Mouse (Mus musculus): ENCODE measurements at regions not wholly inside any gene's neighbourhood (a gene's known extent, or its start where the extent isn't known, plus 50 kb on each side); places are given as distances from the start of the nearest gene placed in this dataset.

- Histone ChIP-seq H3K27ac (ENCODE audit: insufficient read depth, low read depth, low read length) (no peak overlapping the region), H3K4me3 (ENCODE audit: insufficient read depth, low read length) (no peak overlapping the region), H3K4me1 (ENCODE audit: control insufficient read depth, insufficient read depth, low read length) (no peaks in the 10 kb centered on the region)
- TF ChIP-seq CTCF (IDR thresholded peaks at IDR 0.05; ENCODE audit: low read depth, low read length), result no peak
- TF ChIP-seq POLR2A (IDR thresholded peaks at IDR 0.05; ENCODE audit: borderline replicate concordance, low read depth, low read length), result no peak
These were observed 168.6 kb upstream of the Far2 start for GRCm38 (mm10) chr6:147878485-147878884.

GRCm38 (mm10) chr6:147885902-147886301 is 161.2 kb upstream of the Far2 start:
- no peaks in the 10 kb centered on the region for H3K4me1 ChIP-seq (ENCODE audit: control insufficient read depth, insufficient read depth, low read length)

GRCm38 (mm10) chr6:147919697-147920096 is 127.4 kb upstream of the Far2 start:
- Histone ChIP-seq H3K27ac (ENCODE audit: insufficient read depth, low read depth, low read length) (no peak overlapping the region), H3K4me1 (ENCODE audit: control insufficient read depth, insufficient read depth, low read length) (no peaks in the 10 kb centered on the region), H3K4me3 (ENCODE audit: insufficient read depth, low read length) (no peak overlapping the region)
- no peak for TF ChIP-seq POLR2A (IDR thresholded peaks at IDR 0.05; ENCODE audit: borderline replicate concordance, low read depth, low read length)
- no peak for TF ChIP-seq CTCF (IDR thresholded peaks at IDR 0.05; ENCODE audit: low read depth, low read length)

More at GRCm38 (mm10) chr6:147885902-147886301, 161.2 kb upstream of the Far2 start:
- Histone ChIP-seq H3K27ac (ENCODE audit: insufficient read depth, low read depth, low read length) (no peak overlapping the region), H3K4me3 (ENCODE audit: insufficient read depth, low read length) (no peak overlapping the region)
- TF ChIP-seq CTCF (IDR thresholded peaks at IDR 0.05; ENCODE audit: low read depth, low read length) (no peak), POLR2A (IDR thresholded peaks at IDR 0.05; ENCODE audit: borderline replicate concordance, low read depth, low read length) (no peak)

- TF ChIP-seq CTCF (IDR thresholded peaks at IDR 0.05; ENCODE audit: low read depth, low read length) (no peak), POLR2A (IDR thresholded peaks at IDR 0.05; ENCODE audit: borderline replicate concordance, low read depth, low read length) (no peak)
- H3K4me3 ChIP-seq (ENCODE audit: insufficient read depth, low read length), result no peak overlapping the region
- H3K27ac ChIP-seq (ENCODE audit: insufficient read depth, low read depth, low read length), result no peak overlapping the region
- no peaks in the 10 kb centered on the region for H3K4me1 ChIP-seq (ENCODE audit: control insufficient read depth, insufficient read depth, low read length)
These were observed 126.0 kb upstream of the Far2 start for GRCm38 (mm10) chr6:147921091-147921490.

GRCm38 (mm10) chr6:147922506-147922905 is 124.6 kb upstream of the Far2 start:
- H3K27ac ChIP-seq (ENCODE audit: insufficient read depth, low read depth, low read length), result no peak overlapping the region
- TF ChIP-seq POLR2A (IDR thresholded peaks at IDR 0.05; ENCODE audit: borderline replicate concordance, low read depth, low read length), result no peak
- TF ChIP-seq CTCF (IDR thresholded peaks at IDR 0.05; ENCODE audit: low read depth, low read length), result no peak
- H3K4me3 ChIP-seq (ENCODE audit: insufficient read depth, low read length), result no peak overlapping the region
- no peaks in the 10 kb centered on the region for H3K4me1 ChIP-seq (ENCODE audit: control insufficient read depth, insufficient read depth, low read length)

GRCm38 (mm10) chr6:147923246-147923645 is 123.8 kb upstream of the Far2 start:
- TF ChIP-seq POLR2A (IDR thresholded peaks at IDR 0.05; ENCODE audit: borderline replicate concordance, low read depth, low read length) (no peak), CTCF (IDR thresholded peaks at IDR 0.05; ENCODE audit: low read depth, low read length) (no peak)
- Histone ChIP-seq H3K4me1 (ENCODE audit: control insufficient read depth, insufficient read depth, low read length) (no peaks in the 10 kb centered on the region), H3K27ac (ENCODE audit: insufficient read depth, low read depth, low read length) (no peak overlapping the region), H3K4me3 (ENCODE audit: insufficient read depth, low read length) (no peak overlapping the region)

GRCm38 (mm10) chr6:147928951-147929350 is 118.1 kb upstream of the Far2 start:
- no peak overlapping the region for H3K27ac ChIP-seq (ENCODE audit: insufficient read depth, low read depth, low read length)
- no peaks in the 10 kb centered on the region for H3K4me1 ChIP-seq (ENCODE audit: control insufficient read depth, insufficient read depth, low read length)
- H3K4me3 ChIP-seq (ENCODE audit: insufficient read depth, low read length), result no peak overlapping the region
- TF ChIP-seq POLR2A (IDR thresholded peaks at IDR 0.05; ENCODE audit: borderline replicate concordance, low read depth, low read length) (no peak), CTCF (IDR thresholded peaks at IDR 0.05; ENCODE audit: low read depth, low read length) (no peak)

GRCm38 (mm10) chr6:147944020-147944419 is 103.0 kb upstream of the Far2 start:
- Histone ChIP-seq H3K4me3 (ENCODE audit: insufficient read depth, low read length) (no peak overlapping the region), H3K27ac (ENCODE audit: insufficient read depth, low read depth, low read length) (no peak overlapping the region), H3K4me1 (ENCODE audit: control insufficient read depth, insufficient read depth, low read length) (no peaks in the 10 kb centered on the region)
- no peak for TF ChIP-seq POLR2A (IDR thresholded peaks at IDR 0.05; ENCODE audit: borderline replicate concordance, low read depth, low read length)

- Histone ChIP-seq H3K4me1 (ENCODE audit: control insufficient read depth, insufficient read depth, low read length) (no peaks in the 10 kb centered on the region), H3K27ac (ENCODE audit: insufficient read depth, low read depth, low read length) (no peak overlapping the region), H3K4me3 (ENCODE audit: insufficient read depth, low read length) (no peak overlapping the region)
- TF ChIP-seq CTCF (IDR thresholded peaks at IDR 0.05; ENCODE audit: low read depth, low read length), result no peak
- no peak for TF ChIP-seq POLR2A (IDR thresholded peaks at IDR 0.05; ENCODE audit: borderline replicate concordance, low read depth, low read length)
These were observed 102.0 kb upstream of the Far2 start for GRCm38 (mm10) chr6:147944940-147945676.

- H3K4me1 ChIP-seq (ENCODE audit: control insufficient read depth, insufficient read depth, low read length), result no peaks in the 10 kb centered on the region
- H3K4me3 ChIP-seq (ENCODE audit: insufficient read depth, low read length), result no peak overlapping the region
- TF ChIP-seq CTCF (IDR thresholded peaks at IDR 0.05; ENCODE audit: low read depth, low read length), result no peak
- no peak for TF ChIP-seq POLR2A (IDR thresholded peaks at IDR 0.05; ENCODE audit: borderline replicate concordance, low read depth, low read length)
- H3K27ac ChIP-seq (ENCODE audit: insufficient read depth, low read depth, low read length), result no peak overlapping the region
These were observed 99.1 kb upstream of the Far2 start for GRCm38 (mm10) chr6:147947997-147948396.

All from bone marrow macrophage, adult 2 months (primary cell).